Mouse (Mus musculus) liver, embryonic 15.5 days (tissue): ENCODE results near the gene A530032D15Rik. TPM values are rescaled to one million over a fixed set of nuclear protein-coding genes. Genes with fewer than 3 reads are reported as not detected.
"Not testable (repeated sequence)": the region's sequence is repeated elsewhere in the genome, so short reads cannot be mapped to it uniquely, and the experiment has no call there.

ENCODE experiments used
- ATAC-seq: fragments of 200-750 bp; cut with Nextera tagmentation; 2 replicates; pipeline ENCODE4 v1.8.0; 2017; ENCODE audit warnings: moderate number of reproducible peaks, mild to moderate bottlenecking, moderate library complexity; ENCODE audit not compliant: insufficient read depth
- H3K27ac ChIP-seq: fragments of 300-500 bp; sonication (generic); replicated peaks from 2 replicates; pipeline ENCODE4 v1.5.1; 2015; ENCODE audit warnings: mild to moderate bottlenecking, inconsistent platforms
- H3K27me3 ChIP-seq: fragments of 300-500 bp; sonication (generic); 2 replicates; pipeline ENCODE4 v1.6.1; 2015; ENCODE audit warnings: mild to moderate bottlenecking, inconsistent platforms
- H3K36me3 ChIP-seq: fragments of 300-500 bp; sonication (generic); replicated peaks from 2 replicates; pipeline ENCODE4 v1.6.1; 2015; ENCODE audit warnings: moderate library complexity, mild to moderate bottlenecking, inconsistent platforms
- H3K4me1 ChIP-seq: fragments of 300-500 bp; sonication (generic); replicated peaks from 2 replicates; pipeline ENCODE4 v1.6.1; 2015; ENCODE audit warnings: inconsistent platforms
- H3K4me2 ChIP-seq: fragments of 300-500 bp; sonication (generic); 2 replicates; pipeline ENCODE4 v1.6.1; 2015; ENCODE audit warnings: moderate library complexity, mild to moderate bottlenecking, inconsistent platforms
- H3K4me3 ChIP-seq: fragments of 300-500 bp; sonication (generic); replicated peaks from 2 replicates; pipeline ENCODE4 v1.5.1; 2015; ENCODE audit warnings: mild to moderate bottlenecking, inconsistent platforms
- H3K9ac ChIP-seq: fragments of 300-500 bp; sonication (generic); 2 replicates; pipeline ENCODE4 v1.6.1; 2015; ENCODE audit warnings: moderate library complexity, mild to moderate bottlenecking, inconsistent platforms
- H3K9me3 ChIP-seq: fragments of 300-500 bp; sonication (generic); replicated peaks from 2 replicates; pipeline ENCODE4 v1.6.1; 2016; ENCODE audit warnings: inconsistent platforms
- WGBS: fragments of 180-500 bp; shearing (Covaris S2); methylation state at CpG from one replicate; pipeline ENCODE4 v1.1.7; 2015; ENCODE audit warnings: mixed read lengths; ENCODE audit not compliant: insufficient replicate concordance; 5-methylcytosine and 5-hydroxymethylcytosine counted together
- polyA plus RNA-seq: library from polyadenylated mRNA; unstranded; fragments of >200 nt; fragmentation: Nextera tagmentation; extraction: Ambion mirVana; gene quantifications from 2 replicates; pipeline ENCODE4 v1.2.1, GENCODE M21; 2015

A530032D15Rik gene
- polyA plus RNA-seq, 1 experiment from 2014 or later = 0.13 TPM

DNA sequence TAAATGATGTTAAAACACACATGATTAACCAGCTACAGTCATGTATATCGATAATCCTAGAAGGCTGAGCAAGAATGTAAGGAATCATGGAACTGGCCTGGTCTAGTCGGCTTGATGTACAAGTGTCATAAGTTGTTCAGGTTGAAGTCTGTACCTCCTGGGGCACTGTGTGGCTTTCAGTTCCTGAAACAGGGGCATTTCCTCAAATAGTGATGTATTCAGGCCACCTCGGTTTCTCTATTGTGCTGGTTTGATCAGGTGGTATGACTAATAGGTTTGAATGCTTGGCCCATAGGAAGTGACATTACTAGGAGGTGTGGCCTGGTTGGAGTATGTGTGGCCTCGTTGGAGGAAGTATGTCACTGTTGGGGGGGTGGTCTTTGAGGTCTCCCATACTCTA, 75.3 kb downstream of the A530032D15Rik start:
- H3K27me3 ChIP-seq, H3K4me2 ChIP-seq, H3K27ac ChIP-seq, ATAC-seq, H3K4me1 ChIP-seq, H3K9me3 ChIP-seq, H3K36me3 ChIP-seq, H3K9ac ChIP-seq, H3K4me3 ChIP-seq: not testable (repeated sequence)
- 49% methylated on average over 4 of the region's 4 CpGs for WGBS

- H3K27me3 ChIP-seq, H3K4me2 ChIP-seq, H3K36me3 ChIP-seq, H3K9ac ChIP-seq, H3K9me3 ChIP-seq, H3K4me3 ChIP-seq, ATAC-seq, H3K4me1 ChIP-seq, H3K27ac ChIP-seq: not testable (repeated sequence)
- 75% methylated on average over 6 of the region's 6 CpGs for WGBS
Measured at GRCm38 (mm10) chr1:85033616-85034015, 76.0 kb downstream of the A530032D15Rik start.

Other genes starting within 250 kb of the A530032D15Rik start
- gene Slc16a14, start 174.7 kb downstream of the A530032D15Rik start, polyA plus RNA-seq = not detected in 2 replicates
- gene Gm10553, start 9.7 kb downstream of the A530032D15Rik start, polyA plus RNA-seq = not detected in 2 replicates
- gene C130026I21Rik, start 160.7 kb upstream of the A530032D15Rik start, polyA plus RNA-seq = 0.28 and 0.41 TPM in 2 replicates